8 mouse cellular contexts compared by ENCODE assay signal in genomic region chr2:32167034-32167770, GRCm38 (mm10). TPM values are rescaled to one million over a fixed set of nuclear protein-coding genes. Genes with fewer than 3 reads are reported as not detected.
A peak's percentile ranks its signal among the peaks of the same experiment; 100 is the strongest.
DNase-seq lines count a peak whose midpoint lies in the region; ATAC-seq and TF ChIP-seq lines count a peak whose summit lies in the region.

No protein-coding gene starts in this region.

- H3K4me3 ChIP-seq in heart, embryonic 13.5 days: peak overlapping the region; percentile 35
- no peak overlapping the region for H3K4me3 ChIP-seq in forebrain, postnatal 0 days (ENCODE audit: low read depth, low read length)
- H3K4me3 ChIP-seq in liver, embryonic 15.5 days (replicated peaks): no peak overlapping the region
- peak overlapping the region; percentile 13; the same call in 1 of the 2 replicates for H3K4me3 ChIP-seq in stomach, embryonic 15.5 days (replicated peaks)

- H3K36me3 ChIP-seq in heart, embryonic 13.5 days: no peaks in the 10 kb centered on the region
- H3K36me3 ChIP-seq in forebrain, postnatal 0 days (ENCODE audit: insufficient read depth): no peaks in the 10 kb centered on the region
- no peaks in the 10 kb centered on the region for H3K36me3 ChIP-seq in liver, embryonic 15.5 days (replicated peaks)
- no peaks in the 10 kb centered on the region for H3K36me3 ChIP-seq in stomach, embryonic 15.5 days

- 16% methylated on average over 16 of the region's 16 CpGs for WGBS in heart, embryonic 13.5 days
- 10% methylated on average over 16 of the region's 16 CpGs for WGBS in forebrain, postnatal 0 days
- 13% methylated on average over 16 of the region's 16 CpGs for WGBS in liver, embryonic 15.5 days (ENCODE audit: insufficient replicate concordance)
- WGBS in stomach, embryonic 15.5 days: 16% methylated on average over 16 of the region's 16 CpGs

- H3K27ac ChIP-seq in heart, embryonic 13.5 days (replicated peaks): peak overlapping the region; percentile 92
- H3K27ac ChIP-seq in forebrain, postnatal 0 days (ENCODE audit: low read depth, low read length): peak overlapping the region; percentile 73
- H3K27ac ChIP-seq in liver, embryonic 15.5 days (replicated peaks): peak overlapping the region; percentile 71
- peak overlapping the region; percentile 76 for H3K27ac ChIP-seq in stomach, embryonic 15.5 days

- peak; percentile 27; the same call in 1 of the 2 replicates for ATAC-seq in heart, embryonic 13.5 days (ENCODE audit: extremely low read depth, insufficient number of reproducible peaks, low FRiP score, low TSS enrichment)
- peak; percentile 38; the same call in 1 of the 2 replicates for ATAC-seq in forebrain, postnatal 0 days
- ATAC-seq in liver, embryonic 15.5 days (ENCODE audit: insufficient read depth): no peak
- no peak; the same call in 1 of the 2 replicates for ATAC-seq in stomach, embryonic 15.5 days (ENCODE audit: insufficient read depth, low FRiP score, low read depth)

- peak overlapping the region; percentile 63 for H3K4me2 ChIP-seq in heart, embryonic 13.5 days
- H3K4me2 ChIP-seq in forebrain, postnatal 0 days (ENCODE audit: low read depth): peak overlapping the region; percentile 37
- H3K4me2 ChIP-seq in liver, embryonic 15.5 days: peak overlapping the region; percentile 54
- peak overlapping the region; percentile 46 for H3K4me2 ChIP-seq in stomach, embryonic 15.5 days

- peak overlapping the region; percentile 71 for H3K9ac ChIP-seq in heart, embryonic 13.5 days
- peak overlapping the region; percentile 33; the same call in 1 of the 2 replicates for H3K9ac ChIP-seq in forebrain, postnatal 0 days
- H3K9ac ChIP-seq in liver, embryonic 15.5 days: no peak overlapping the region
- no peak overlapping the region for H3K9ac ChIP-seq in stomach, embryonic 15.5 days

- peaks cover 94% of the 10 kb centered on the region for H3K4me1 ChIP-seq in heart, embryonic 13.5 days
- peaks cover 38% of the 10 kb centered on the region for H3K4me1 ChIP-seq in forebrain, postnatal 0 days (ENCODE audit: insufficient read depth)
- H3K4me1 ChIP-seq in liver, embryonic 15.5 days (replicated peaks): peaks cover 70% of the 10 kb centered on the region
- H3K4me1 ChIP-seq in stomach, embryonic 15.5 days: peaks cover 72% of the 10 kb centered on the region

- H3K27me3 ChIP-seq in heart, embryonic 13.5 days (replicated peaks): no peaks in the 10 kb centered on the region
- no peaks in the 10 kb centered on the region for H3K27me3 ChIP-seq in forebrain, postnatal 0 days (ENCODE audit: insufficient read depth, low read length)
- H3K27me3 ChIP-seq in liver, embryonic 15.5 days: no peaks in the 10 kb centered on the region
- no peaks in the 10 kb centered on the region for H3K27me3 ChIP-seq in stomach, embryonic 15.5 days (replicated peaks)

- no peak for DNase-seq in heart, adult 9 months (ENCODE audit: low spot score in 2 of 2)
- DNase-seq in NIH3T3 (ENCODE audit: low read depth): peak; percentile 33
- no peak for DNase-seq in forebrain, postnatal 0 days
- DNase-seq in urinary bladder, postnatal 4 days (ENCODE audit: low spot score in 2 of 2): no peak
- no peak for DNase-seq in spleen, adult 18-20 months

- no peak for TF ChIP-seq CTCF in forebrain, postnatal 0 days (IDR thresholded peaks at IDR 0.05; ENCODE audit: low read depth)

- H3K9me3 ChIP-seq in heart, embryonic 13.5 days: no peaks in the 10 kb centered on the region
- no peaks in the 10 kb centered on the region for H3K9me3 ChIP-seq in forebrain, postnatal 0 days (ENCODE audit: low read length)
- no peaks in the 10 kb centered on the region for H3K9me3 ChIP-seq in liver, embryonic 15.5 days (replicated peaks)
- H3K9me3 ChIP-seq in stomach, embryonic 15.5 days: no peaks in the 10 kb centered on the region

RNA-seq across cellular contexts. Expression of gene Prrc2b, which starts 16.3 kb away (rescaled TPM):
- 24.5 and 25.1 TPM in 2 replicates for polyA plus RNA-seq in heart, embryonic 13.5 days (2015; fragmentation: Nextera tagmentation; extraction: Ambion mirVana)
- 92.1 and 131 TPM in 2 replicates for total RNA-seq in forebrain, postnatal 0 days (2014; rRNA removed)
- polyA plus RNA-seq in forebrain, postnatal 0 days (2015; fragmentation: Nextera tagmentation; extraction: Ambion mirVana): 40.7 and 60.4 TPM in 2 replicates
- 8.3 and 9.6 TPM in 2 replicates for polyA plus RNA-seq in liver, embryonic 15.5 days (2015; fragmentation: Nextera tagmentation; extraction: Ambion mirVana)
- polyA plus RNA-seq in stomach, embryonic 15.5 days (2015; fragmentation: Nextera tagmentation; extraction: Ambion mirVana): 43.7 and 48.2 TPM in 2 replicates

Comparison
In these comparisons a context has a peak if more than half of its experiments do, and no peak if none do; other contexts are left out.
1. ATAC-seq: peak in heart, embryonic 13.5 days (single experiment) and forebrain, postnatal 0 days (single experiment); none in liver, embryonic 15.5 days (single experiment) and stomach, embryonic 15.5 days (single experiment).
2. H3K4me3 ChIP-seq: peak in heart, embryonic 13.5 days (single experiment) and stomach, embryonic 15.5 days (single experiment); none in forebrain, postnatal 0 days (single experiment) and liver, embryonic 15.5 days (single experiment).
3. H3K9ac ChIP-seq: peak in heart, embryonic 13.5 days (single experiment) and forebrain, postnatal 0 days (single experiment); none in liver, embryonic 15.5 days (single experiment) and stomach, embryonic 15.5 days (single experiment).
4. Peak in every context shown above with its lines, with median percentiles within 50 percentile points of each other: H3K27ac ChIP-seq and H3K4me2 ChIP-seq.